In the genomic region with DNA sequence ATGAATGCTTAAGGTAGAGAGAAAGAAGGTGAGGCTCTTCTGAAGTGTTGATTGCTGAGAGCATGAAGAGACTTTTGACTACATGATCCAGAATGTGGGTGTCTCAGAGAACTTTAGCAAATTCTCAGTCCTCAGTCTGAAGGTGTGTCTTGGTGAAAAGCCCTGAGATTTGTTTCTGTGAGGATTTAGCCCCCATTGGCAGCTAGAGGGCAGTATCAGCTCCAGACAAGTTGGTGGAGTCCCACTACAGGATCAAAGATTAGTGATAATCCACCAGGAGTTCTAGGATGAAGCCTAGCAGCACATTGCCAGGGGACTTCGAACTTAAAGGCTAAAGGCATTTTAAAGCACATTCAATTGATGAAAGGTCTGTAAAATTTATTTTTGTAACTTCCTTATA, we compare ENCODE assay signal across 9 mouse cellular contexts.
DNase-seq lines count a peak whose midpoint lies in the region; ATAC-seq and TF ChIP-seq lines count a peak whose summit lies in the region.
"Had no signal": no experiment of that assay in that cellular context is flagged by ENCODE, and none has a peak within 500 bp of the region (broad histone marks: within the 10 kb centered on the region; RNA-seq: fewer than 3 reads in every experiment).

No protein-coding gene starts in this region.

- H3K9me3 ChIP-seq in hindbrain, embryonic 10.5 days, result no peaks in the 10 kb centered on the region
- no peaks in the 10 kb centered on the region for H3K9me3 ChIP-seq in hindbrain, embryonic 14.5 days (ENCODE audit: control insufficient read depth, low read length)
- H3K9me3 ChIP-seq in ES-E14 (ENCODE audit: control insufficient read depth, insufficient read depth, low read depth, low read length), result no peaks in the 10 kb centered on the region
- H3K9me3 ChIP-seq: midbrain, embryonic 12.5 days had no signal

- H3K4me2 ChIP-seq in hindbrain, embryonic 14.5 days (replicated peaks), result no peak overlapping the region
- H3K4me2 ChIP-seq: midbrain, embryonic 12.5 days had no signal

- WGBS in hindbrain, embryonic 10.5 days, result 72% methylated on average over 1 of the region's 1 CpGs
- 79% methylated on average over 1 of the region's 1 CpGs for WGBS in hindbrain, embryonic 14.5 days

- ATAC-seq in hindbrain, embryonic 14.5 days (ENCODE audit: low FRiP score), result no peak
- ATAC-seq in granulocyte monocyte progenitor cell, adult 5-6 weeks (replicated peaks; ENCODE audit: poor library complexity, severe bottlenecking), result no peak
- no peak for ATAC-seq in megakaryocyte, adult 5-6 weeks (ENCODE audit: poor library complexity, severe bottlenecking)

- peak; percentile 10 for DNase-seq in hindbrain, embryonic 10.5 days (ENCODE audit: low spot score)
- DNase-seq in hindbrain, embryonic 14.5 days (ENCODE audit: low spot score), result no peak
- peak; percentile 13 for DNase-seq in 3T3-L1 (ENCODE audit: low read depth, low spot score)
- DNase-seq in ES-E14 (ENCODE audit: low read depth, low spot score), result peak; percentile 40
- DNase-seq in cerebellum, postnatal 10 days, result peak; percentile 67 to 73
- DNase-seq in frontal cortex, postnatal 10 days (ENCODE audit: low spot score in 2 of 2), result no peak

- in situ Hi-C loops in ES-E14 (cut with MboI; ENCODE audit: low sequenced_read_pairs in 2 of 2, unreplicated experiment in 2 of 2), result no loop called here

- no peak overlapping the region for H3K27ac ChIP-seq in hindbrain, embryonic 10.5 days
- H3K27ac ChIP-seq in hindbrain, embryonic 14.5 days, result no peak overlapping the region
- no peak overlapping the region for H3K27ac ChIP-seq in ES-E14 (ENCODE audit: insufficient read depth, low read depth, low read length, poor library complexity, severe bottlenecking)
- H3K27ac ChIP-seq: midbrain, embryonic 12.5 days had no signal

- H3K4me1 ChIP-seq in hindbrain, embryonic 10.5 days (replicated peaks), result no peaks in the 10 kb centered on the region
- H3K4me1 ChIP-seq in hindbrain, embryonic 14.5 days (replicated peaks; ENCODE audit: control insufficient read depth, insufficient read depth, low read length), result no peaks in the 10 kb centered on the region
- no peaks in the 10 kb centered on the region for H3K4me1 ChIP-seq in ES-E14 (ENCODE audit: control insufficient read depth in 2 of 2, insufficient read depth in 2 of 2, low read length in 2 of 2, poor library complexity in 1 of 2)
- H3K4me1 ChIP-seq: midbrain, embryonic 12.5 days had no signal

- no peak overlapping the region for H3K4me3 ChIP-seq in hindbrain, embryonic 10.5 days
- H3K4me3 ChIP-seq in hindbrain, embryonic 14.5 days (replicated peaks; ENCODE audit: low read length), result no peak overlapping the region
- no peak overlapping the region for H3K4me3 ChIP-seq in ES-E14 (ENCODE audit: insufficient read depth in 1 of 2, low read depth in 1 of 2, low read length in 2 of 2, poor library complexity in 1 of 2, severe bottlenecking in 1 of 2)
- H3K4me3 ChIP-seq: midbrain, embryonic 12.5 days had no signal

- H3K27me3 ChIP-seq in hindbrain, embryonic 10.5 days (ENCODE audit: insufficient read depth, poor library complexity, severe bottlenecking), result no peaks in the 10 kb centered on the region
- no peaks in the 10 kb centered on the region for H3K27me3 ChIP-seq in hindbrain, embryonic 14.5 days (ENCODE audit: control insufficient read depth, insufficient read depth, low read length)
- H3K27me3 ChIP-seq: midbrain, embryonic 12.5 days had no signal

- no peaks in the 10 kb centered on the region for H3K36me3 ChIP-seq in hindbrain, embryonic 10.5 days
- no peaks in the 10 kb centered on the region for H3K36me3 ChIP-seq in hindbrain, embryonic 14.5 days (replicated peaks; ENCODE audit: control insufficient read depth, insufficient read depth)
- no peaks in the 10 kb centered on the region for H3K36me3 ChIP-seq in ES-E14 (ENCODE audit: control insufficient read depth, insufficient read depth, low read length, poor library complexity, severe bottlenecking)
- H3K36me3 ChIP-seq: midbrain, embryonic 12.5 days had no signal

- no peak overlapping the region for H3K9ac ChIP-seq in hindbrain, embryonic 14.5 days
- H3K9ac ChIP-seq in ES-E14 (ENCODE audit: insufficient read depth, low read depth, low read length, poor library complexity, severe bottlenecking), result no peak overlapping the region
- H3K9ac ChIP-seq: midbrain, embryonic 12.5 days had no signal

TF ChIP-seq in ES-E14, 5 proteins besides CTCF, POLR2A, EP300 and RAD21:
- TF ChIP-seq CHD2 (IDR thresholded peaks at IDR 0.05; ENCODE audit: low read depth, low read length) (no peak), ZC3H11A (IDR thresholded peaks at IDR 0.05; ENCODE audit: borderline replicate concordance, low read depth, low read length) (peak; percentile 54), HCFC1 (IDR thresholded peaks at IDR 0.05; ENCODE audit: borderline replicate concordance, insufficient read depth, low read length) (no peak), ZNF384 (IDR thresholded peaks at IDR 0.05; ENCODE audit: low read depth, low read length) (no peak)

Comparison
In these comparisons a context has a peak if more than half of its experiments do, and no peak if none do; other contexts are left out.
1. DNase-seq: peak in hindbrain, embryonic 10.5 days (single experiment), 3T3-L1 (single experiment), ES-E14 (single experiment) and cerebellum, postnatal 10 days (2 of 2); none in hindbrain, embryonic 14.5 days (single experiment) and frontal cortex, postnatal 10 days (0 of 2).